ENCODE assay signal across 22 mouse cellular contexts in the genomic region with DNA sequence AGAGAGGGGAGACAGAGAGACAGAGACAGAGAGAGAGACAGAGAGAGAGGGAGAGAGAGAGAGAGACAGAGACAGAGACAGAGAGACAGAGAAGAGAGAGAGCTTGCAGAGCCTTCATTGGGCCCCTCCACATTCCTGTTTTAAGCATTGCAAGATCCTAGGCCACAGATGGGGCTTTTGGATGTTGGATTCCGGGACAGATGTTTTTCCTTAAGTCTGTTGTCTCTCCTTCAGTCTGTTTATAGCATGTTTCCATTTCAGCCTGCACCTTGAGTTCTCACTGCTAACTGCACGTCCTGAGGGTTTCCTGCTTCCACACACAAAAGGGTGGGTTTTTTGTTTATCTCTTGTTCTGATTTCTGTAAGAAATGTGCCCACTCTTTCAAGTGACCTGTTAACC.
DNase-seq lines count a peak whose midpoint lies in the region; ATAC-seq and TF ChIP-seq lines count a peak whose summit lies in the region.
"Had no signal": no experiment of that assay in that cellular context is flagged by ENCODE, and none has a peak within 500 bp of the region (broad histone marks: within the 10 kb centered on the region; RNA-seq: fewer than 3 reads in every experiment).

No protein-coding gene starts in this region.

- H3K27me3 ChIP-seq in limb, embryonic 14.5 days (ENCODE audit: control insufficient read depth, insufficient read depth, low read length) = no peaks in the 10 kb centered on the region
- H3K27me3 ChIP-seq in limb, embryonic 10.5 days (ENCODE audit: low read depth, poor library complexity, severe bottlenecking) = no peaks in the 10 kb centered on the region
- no peaks in the 10 kb centered on the region for H3K27me3 ChIP-seq in embryonic facial prominence, embryonic 10.5 days (replicated peaks; ENCODE audit: low read depth, poor library complexity, severe bottlenecking)
- no peaks in the 10 kb centered on the region for H3K27me3 ChIP-seq in embryonic facial prominence, embryonic 12.5 days
- H3K27me3 ChIP-seq in stomach, embryonic 14.5 days (ENCODE audit: control insufficient read depth, insufficient read depth, low read length) = no peaks in the 10 kb centered on the region
- H3K27me3 ChIP-seq: forebrain, embryonic 12.5 days; heart, embryonic 15.5 days; hindbrain, embryonic 15.5 days; midbrain, embryonic 13.5 days; neural tube, embryonic 13.5 days had no signal

- DNase-seq in limb, embryonic 14.5 days (ENCODE audit: low spot score) = peak; percentile 63
- DNase-seq in limb, embryonic 10.5 days (ENCODE audit: low spot score) = no peak
- no peak for DNase-seq in embryonic facial prominence, embryonic 10.5 days (ENCODE audit: low spot score)
- DNase-seq in layer of hippocampus, postnatal 25 days (ENCODE audit: extremely low spot score in 1 of 2, low spot score in 1 of 2) = no peak
- DNase-seq: adrenal gland, adult 8-10 months; cerebellum, adult 9-11 months; gastrocnemius, postnatal 10 days; heart, adult 2 months; heart, postnatal 4 days; kidney, adult 2 months; layer of hippocampus, postnatal 36 days; liver; right cerebral cortex, postnatal 25 days; thymus, postnatal 25 days had no signal

- peak; percentile 55 for ATAC-seq in limb, embryonic 14.5 days (ENCODE audit: low FRiP score, low read depth)
- ATAC-seq in embryonic facial prominence, embryonic 12.5 days (ENCODE audit: insufficient number of reproducible peaks, insufficient read depth, low FRiP score, low TSS enrichment) = no peak
- ATAC-seq in stomach, embryonic 14.5 days (ENCODE audit: insufficient number of reproducible peaks, insufficient read depth, low FRiP score, low read depth) = peak; percentile 57; the same call in 1 of the 2 replicates
- ATAC-seq in activated CD4-positive, CD25-positive, alpha-beta regulatory T cell, adult 4 months = no peak
- ATAC-seq: midbrain, embryonic 13.5 days had no signal

- H3K4me2 ChIP-seq in limb, embryonic 14.5 days (replicated peaks; ENCODE audit: low read depth, low read length, severe bottlenecking) = no peak overlapping the region
- H3K4me2 ChIP-seq in embryonic facial prominence, embryonic 12.5 days (replicated peaks) = no peak overlapping the region
- no peak overlapping the region for H3K4me2 ChIP-seq in stomach, embryonic 14.5 days (replicated peaks; ENCODE audit: low read depth, low read length)
- H3K4me2 ChIP-seq: forebrain, embryonic 12.5 days; heart, embryonic 15.5 days; hindbrain, embryonic 15.5 days; midbrain, embryonic 13.5 days; neural tube, embryonic 13.5 days had no signal

- H3K9me3 ChIP-seq in limb, embryonic 14.5 days (ENCODE audit: control insufficient read depth, low read length) = no peaks in the 10 kb centered on the region
- H3K9me3 ChIP-seq in limb, embryonic 10.5 days (replicated peaks) = no peaks in the 10 kb centered on the region
- no peaks in the 10 kb centered on the region for H3K9me3 ChIP-seq in embryonic facial prominence, embryonic 10.5 days
- no peaks in the 10 kb centered on the region for H3K9me3 ChIP-seq in embryonic facial prominence, embryonic 12.5 days
- H3K9me3 ChIP-seq in stomach, embryonic 14.5 days (ENCODE audit: control insufficient read depth, low read depth, low read length) = no peaks in the 10 kb centered on the region
- H3K9me3 ChIP-seq: forebrain, embryonic 12.5 days; heart, embryonic 15.5 days; hindbrain, embryonic 15.5 days; midbrain, embryonic 13.5 days; neural tube, embryonic 13.5 days had no signal

- no peak overlapping the region for H3K4me3 ChIP-seq in limb, embryonic 14.5 days (replicated peaks; ENCODE audit: low read length)
- no peak overlapping the region for H3K4me3 ChIP-seq in limb, embryonic 10.5 days
- no peak overlapping the region for H3K4me3 ChIP-seq in embryonic facial prominence, embryonic 10.5 days
- H3K4me3 ChIP-seq in embryonic facial prominence, embryonic 12.5 days = no peak overlapping the region
- no peak overlapping the region for H3K4me3 ChIP-seq in stomach, embryonic 14.5 days (ENCODE audit: low read depth, low read length)
- H3K4me3 ChIP-seq: forebrain, embryonic 12.5 days; heart, adult 2 months; heart, embryonic 15.5 days; hindbrain, embryonic 15.5 days; midbrain, embryonic 13.5 days; neural tube, embryonic 13.5 days had no signal

- no peak overlapping the region for H3K9ac ChIP-seq in limb, embryonic 14.5 days (ENCODE audit: low read depth, low read length, severe bottlenecking)
- H3K9ac ChIP-seq in embryonic facial prominence, embryonic 12.5 days = no peak overlapping the region
- H3K9ac ChIP-seq in stomach, embryonic 14.5 days (replicated peaks; ENCODE audit: low read depth, low read length) = no peak overlapping the region
- H3K9ac ChIP-seq: forebrain, embryonic 12.5 days; heart, embryonic 15.5 days; hindbrain, embryonic 15.5 days; midbrain, embryonic 13.5 days; neural tube, embryonic 13.5 days had no signal

- 14% methylated on average over 2 of the region's 2 CpGs for WGBS in limb, embryonic 14.5 days
- 36% methylated on average over 2 of the region's 2 CpGs for WGBS in limb, embryonic 10.5 days
- WGBS in embryonic facial prominence, embryonic 10.5 days = 29% methylated on average over 2 of the region's 2 CpGs
- 15% methylated on average over 2 of the region's 2 CpGs for WGBS in embryonic facial prominence, embryonic 12.5 days
- WGBS in stomach, embryonic 14.5 days = 21% methylated on average over 2 of the region's 2 CpGs

- H3K4me1 ChIP-seq in limb, embryonic 14.5 days (ENCODE audit: control insufficient read depth, insufficient read depth, low read length) = peaks cover 8% of the 10 kb centered on the region
- peaks cover 7% of the 10 kb centered on the region for H3K4me1 ChIP-seq in limb, embryonic 10.5 days
- H3K4me1 ChIP-seq in embryonic facial prominence, embryonic 10.5 days = peaks cover 18% of the 10 kb centered on the region
- H3K4me1 ChIP-seq in embryonic facial prominence, embryonic 12.5 days = 0 out of 2 replicates have a peak, but pooled peaks cover 5% of the 10 kb centered on the region
- H3K4me1 ChIP-seq in stomach, embryonic 14.5 days (ENCODE audit: control insufficient read depth, insufficient read depth, low read length) = peaks cover 16% of the 10 kb centered on the region; the same call in 1 of the 2 replicates
- H3K4me1 ChIP-seq: forebrain, embryonic 12.5 days; hindbrain, embryonic 15.5 days; midbrain, embryonic 13.5 days; neural tube, embryonic 13.5 days had no signal

- no peak for TF ChIP-seq POLR2A in limb, embryonic 14.5 days (IDR thresholded peaks at IDR 0.05; ENCODE audit: borderline replicate concordance, extremely low read depth, insufficient read depth, insufficient read length)

- H3K27ac ChIP-seq in limb, embryonic 14.5 days (replicated peaks; ENCODE audit: low read depth, low read length) = no peak overlapping the region; the same call in 1 of the 2 replicates
- no peak overlapping the region for H3K27ac ChIP-seq in limb, embryonic 10.5 days
- H3K27ac ChIP-seq in embryonic facial prominence, embryonic 10.5 days (replicated peaks) = peak overlapping the region; percentile 44
- peak overlapping the region; percentile 60 for H3K27ac ChIP-seq in embryonic facial prominence, embryonic 12.5 days
- peak overlapping the region; percentile 44; the same call in 1 of the 2 replicates for H3K27ac ChIP-seq in stomach, embryonic 14.5 days (ENCODE audit: low read length)
- H3K27ac ChIP-seq: forebrain, embryonic 12.5 days; heart, adult 2 months; heart, embryonic 15.5 days; hindbrain, embryonic 15.5 days; midbrain, embryonic 13.5 days; neural tube, embryonic 13.5 days had no signal

- no peaks in the 10 kb centered on the region for H3K36me3 ChIP-seq in limb, embryonic 14.5 days (ENCODE audit: control insufficient read depth, insufficient read depth, low read length)
- no peaks in the 10 kb centered on the region for H3K36me3 ChIP-seq in limb, embryonic 10.5 days
- H3K36me3 ChIP-seq in embryonic facial prominence, embryonic 10.5 days (replicated peaks) = no peaks in the 10 kb centered on the region
- no peaks in the 10 kb centered on the region for H3K36me3 ChIP-seq in embryonic facial prominence, embryonic 12.5 days
- H3K36me3 ChIP-seq in stomach, embryonic 14.5 days (ENCODE audit: control insufficient read depth, insufficient read depth, low read length) = no peaks in the 10 kb centered on the region
- H3K36me3 ChIP-seq: forebrain, embryonic 12.5 days; heart, embryonic 15.5 days; hindbrain, embryonic 15.5 days; midbrain, embryonic 13.5 days; neural tube, embryonic 13.5 days had no signal

Comparison
In these comparisons a context has a peak if more than half of its experiments do, and no peak if none do; other contexts are left out.
1. ATAC-seq: peak in limb, embryonic 14.5 days (single experiment) and stomach, embryonic 14.5 days (single experiment); none in embryonic facial prominence, embryonic 12.5 days (single experiment) and activated CD4-positive, CD25-positive, alpha-beta regulatory T cell, adult 4 months (single experiment).
2. H3K27ac ChIP-seq: peak in embryonic facial prominence, embryonic 10.5 days (single experiment), embryonic facial prominence, embryonic 12.5 days (single experiment) and stomach, embryonic 14.5 days (single experiment); none in limb, embryonic 14.5 days (single experiment) and limb, embryonic 10.5 days (single experiment).